In the genomic region with DNA sequence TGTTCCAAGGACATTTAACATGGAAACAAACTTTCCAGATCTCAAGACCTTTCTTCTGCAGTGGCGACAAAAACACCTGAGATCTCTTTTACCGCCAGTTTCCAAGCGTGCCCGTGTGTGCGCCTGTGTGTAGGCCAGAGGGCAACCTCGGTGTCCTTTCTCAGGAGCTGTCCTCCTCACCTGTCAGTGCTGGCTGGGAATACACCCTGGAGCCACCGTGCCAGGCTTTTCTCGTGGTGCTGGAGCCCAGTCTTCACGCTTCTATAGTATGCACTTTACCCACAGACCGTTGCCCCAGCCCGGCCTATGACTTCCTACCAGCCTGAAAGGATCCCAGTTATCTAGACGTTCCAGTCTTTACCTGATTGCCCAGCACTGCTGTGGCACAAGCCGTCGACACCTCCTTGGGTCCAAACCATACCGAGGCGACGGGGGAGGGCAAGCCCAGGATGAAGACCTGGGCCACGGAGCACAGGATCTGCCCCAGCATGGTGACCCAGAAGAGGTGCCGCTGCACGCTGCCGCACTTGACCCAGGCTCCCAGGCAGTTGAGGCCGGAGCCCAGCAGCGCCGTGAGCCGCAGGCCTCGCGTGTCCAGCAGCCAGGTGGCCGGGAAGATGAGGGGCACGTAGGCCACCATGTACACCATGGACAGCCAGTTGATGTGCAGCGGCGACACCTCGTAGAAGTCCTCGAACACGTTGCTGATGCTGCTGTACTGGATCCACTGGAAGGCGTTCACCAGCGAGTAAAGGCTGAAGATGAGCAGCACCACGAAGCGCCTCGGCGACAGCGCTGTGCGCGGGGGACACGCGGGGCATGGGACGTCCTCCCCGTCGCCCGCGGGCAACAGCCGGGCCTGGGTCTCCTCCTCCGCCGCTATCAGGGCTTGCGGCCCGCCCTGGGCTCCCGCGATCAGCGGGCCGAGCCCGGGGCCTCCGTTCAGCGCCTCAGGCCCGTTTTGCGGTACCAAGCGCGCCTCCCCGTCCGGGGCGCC, we compare ENCODE assay signal across 9 mouse cellular contexts. TPM values are rescaled to one million over a fixed set of nuclear protein-coding genes. Genes with fewer than 3 reads are reported as not detected.
DNase-seq lines count a peak whose midpoint lies in the region; ATAC-seq and TF ChIP-seq lines count a peak whose summit lies in the region.
"Had no signal": no experiment of that assay in that cellular context is flagged by ENCODE, and none has a peak within 500 bp of the region (broad histone marks: within the 10 kb centered on the region; RNA-seq: fewer than 3 reads in every experiment).

No protein-coding gene starts in this region.

- peak overlapping the region; percentile 94 for H3K4me2 ChIP-seq in hindbrain, embryonic 11.5 days (replicated peaks; ENCODE audit: low read depth, low read length)

- no peaks in the 10 kb centered on the region for H3K9me3 ChIP-seq in forebrain, embryonic 10.5 days
- H3K9me3 ChIP-seq in hindbrain, embryonic 11.5 days (ENCODE audit: control insufficient read depth, low read length), result no peaks in the 10 kb centered on the region

- ATAC-seq in hindbrain, embryonic 11.5 days (ENCODE audit: low FRiP score), result peak; percentile 72; the same call in 1 of the 2 replicates
- peak; percentile 11 for ATAC-seq in megakaryocyte, adult 5-6 weeks (ENCODE audit: poor library complexity, severe bottlenecking)

- TF ChIP-seq POLR2A in testis, adult 2 months (IDR thresholded peaks at IDR 0.05; ENCODE audit: control insufficient read depth, low read depth, low read length), result no peak

- peak overlapping the region; percentile 70 for H3K9ac ChIP-seq in hindbrain, embryonic 11.5 days (ENCODE audit: low read depth, low read length)

- H3K36me3 ChIP-seq in forebrain, embryonic 10.5 days (replicated peaks), result peaks cover 19% of the 10 kb centered on the region
- no peaks in the 10 kb centered on the region for H3K36me3 ChIP-seq in hindbrain, embryonic 11.5 days (ENCODE audit: control insufficient read depth, insufficient read depth, low read length)
- no peaks in the 10 kb centered on the region for H3K36me3 ChIP-seq in testis, adult 2 months (ENCODE audit: control insufficient read depth, insufficient read depth, low read length)

- peak overlapping the region; percentile 93 for H3K27ac ChIP-seq in layer of hippocampus, adult 2 months
- peak overlapping the region; percentile 94 for H3K27ac ChIP-seq in forebrain, embryonic 10.5 days
- peak overlapping the region; percentile 84 for H3K27ac ChIP-seq in hindbrain, embryonic 11.5 days (ENCODE audit: low read depth, low read length)
- H3K27ac ChIP-seq in testis, adult 2 months (ENCODE audit: control insufficient read depth, insufficient read depth, low read depth, low read length), result no peak overlapping the region

- H3K27me3 ChIP-seq in forebrain, embryonic 10.5 days (ENCODE audit: poor library complexity, severe bottlenecking), result no peaks in the 10 kb centered on the region
- H3K27me3 ChIP-seq in hindbrain, embryonic 11.5 days (ENCODE audit: control insufficient read depth, insufficient read depth, low read length), result no peaks in the 10 kb centered on the region
- no peaks in the 10 kb centered on the region for H3K27me3 ChIP-seq in testis, adult 2 months (ENCODE audit: control insufficient read depth, insufficient read depth, low read length)

- DNase-seq in layer of hippocampus, adult 2 months (ENCODE audit: low spot score in 2 of 2), result no peak
- no peak for DNase-seq in layer of hippocampus, postnatal 10 days (ENCODE audit: low spot score in 2 of 2)
- peak; percentile 35 to 50 for DNase-seq in adrenal gland, postnatal 36 days
- no peak for DNase-seq in forebrain, embryonic 10.5 days (ENCODE audit: extremely low spot score, low spot score)
- peak; percentile 66 for DNase-seq in hindbrain, embryonic 11.5 days (ENCODE audit: low spot score)
- DNase-seq in left cerebral cortex, adult 8-10 months (ENCODE audit: low spot score in 2 of 2), result peak; percentile 16 to 38

- 2% methylated on average over 67 of the region's 69 CpGs for WGBS in forebrain, embryonic 10.5 days
- WGBS in hindbrain, embryonic 11.5 days, result 2% methylated on average over 69 of the region's 69 CpGs

- peak overlapping the region; percentile 87 for H3K4me3 ChIP-seq in layer of hippocampus, adult 2 months
- peak overlapping the region; percentile 89 for H3K4me3 ChIP-seq in forebrain, embryonic 10.5 days
- H3K4me3 ChIP-seq in hindbrain, embryonic 11.5 days (ENCODE audit: low read depth, low read length), result peak overlapping the region; percentile 71
- H3K4me3 ChIP-seq in testis, adult 2 months (ENCODE audit: control insufficient read depth, low read depth, low read length), result peak overlapping the region; percentile 76

- no peak for TF ChIP-seq CTCF in layer of hippocampus, adult 2 months (conservative IDR thresholded peaks at IDR 0.05)
- TF ChIP-seq CTCF in testis, adult 2 months (IDR thresholded peaks at IDR 0.05; ENCODE audit: control insufficient read depth, insufficient read depth, insufficient replicate concordance, low read depth, low read length), result 0 out of 2 replicates have a peak, but pooled peaks have one; percentile 4

- peaks cover 30% of the 10 kb centered on the region for H3K4me1 ChIP-seq in forebrain, embryonic 10.5 days
- H3K4me1 ChIP-seq in hindbrain, embryonic 11.5 days (replicated peaks; ENCODE audit: control insufficient read depth, insufficient read depth, low read length), result no peaks in the 10 kb centered on the region
- H3K4me1 ChIP-seq in testis, adult 2 months (ENCODE audit: control insufficient read depth, insufficient read depth, low read length), result peaks cover 11% of the 10 kb centered on the region

RNA-seq across cellular contexts. Expression of gene Flvcr1, which starts 0.6 kb away (rescaled TPM):
- total RNA-seq in layer of hippocampus, adult 2 months (2021), result 10 to 100 TPM; 16.9 to 18.9 TPM
- total RNA-seq in layer of hippocampus, postnatal 10 days (2021), result 10 to 100 TPM; 20.1 to 26.2 TPM
- total RNA-seq in adrenal gland, postnatal 36 days (2021), result 10 to 100 TPM; 15.5 to 16.7 TPM
- polyA plus RNA-seq in forebrain, embryonic 10.5 days (2016; fragmentation: Nextera tagmentation; extraction: Ambion mirVana), result 8.2 and 8.5 TPM in 2 replicates
- polyA plus RNA-seq in hindbrain, embryonic 11.5 days (2014; fragmentation: Nextera tagmentation; extraction: Ambion mirVana), result 9.5 and 9.6 TPM in 2 replicates
- 10 to 100 TPM; 12.5 to 15.3 (median 14.3) TPM for total RNA-seq in left cerebral cortex, adult 8-10 months (2022)
- total RNA-seq in megakaryocyte, adult 5-6 weeks (2015), result 52.7 and 55.5 TPM in 2 replicates
- total RNA-seq in megakaryocyte, adult 5-6 weeks (2017), result 45.4 and 57.0 TPM in 2 replicates
- polyA plus RNA-seq in testis, adult 2 months (2012; rRNA removed), result 4.1 and 4.2 TPM in 2 replicates

RNA-seq across cellular contexts. Expression of gene Spata45, which starts 11.1 kb away (rescaled TPM):
- not detected for total RNA-seq in layer of hippocampus, adult 2 months (2021)
- total RNA-seq in layer of hippocampus, postnatal 10 days (2021), result not detected
- total RNA-seq in adrenal gland, postnatal 36 days (2021), result not detected
- polyA plus RNA-seq in forebrain, embryonic 10.5 days (2016; fragmentation: Nextera tagmentation; extraction: Ambion mirVana), result not detected in 2 replicates
- not detected in 2 replicates for polyA plus RNA-seq in hindbrain, embryonic 11.5 days (2014; fragmentation: Nextera tagmentation; extraction: Ambion mirVana)
- total RNA-seq in left cerebral cortex, adult 8-10 months (2022), result not detected
- not detected in 2 replicates for total RNA-seq in megakaryocyte, adult 5-6 weeks (2015)
- total RNA-seq in megakaryocyte, adult 5-6 weeks (2017), result not detected in 2 replicates
- 136 and 182 TPM in 2 replicates for polyA plus RNA-seq in testis, adult 2 months (2012; rRNA removed)
- total RNA-seq: left cerebral cortex, postnatal 10 days had no signal

RNA-seq across cellular contexts. Expression of gene Tatdn3, which starts 37.4 kb away (rescaled TPM):
- total RNA-seq in layer of hippocampus, adult 2 months (2021), result 10 to 100 TPM; 38.4 to 48.7 TPM
- total RNA-seq in layer of hippocampus, postnatal 10 days (2021), result 10 to 100 TPM; 27.5 to 35.0 TPM
- total RNA-seq in adrenal gland, postnatal 36 days (2021), result 10 to 100 TPM; 13.0 to 20.0 TPM
- 11.6 and 11.9 TPM in 2 replicates for polyA plus RNA-seq in forebrain, embryonic 10.5 days (2016; fragmentation: Nextera tagmentation; extraction: Ambion mirVana)
- polyA plus RNA-seq in hindbrain, embryonic 11.5 days (2014; fragmentation: Nextera tagmentation; extraction: Ambion mirVana), result 10.4 and 12.7 TPM in 2 replicates
- total RNA-seq in left cerebral cortex, adult 8-10 months (2022), result 10 to 100 TPM; 28.7 to 35.8 (median 31.9) TPM
- total RNA-seq in megakaryocyte, adult 5-6 weeks (2015), result 20.0 and 24.7 TPM in 2 replicates
- 9.9 and 11.8 TPM in 2 replicates for total RNA-seq in megakaryocyte, adult 5-6 weeks (2017)
- 14.3 and 14.7 TPM in 2 replicates for polyA plus RNA-seq in testis, adult 2 months (2012; rRNA removed)

RNA-seq across cellular contexts. Expression of gene Nsl1, which starts 37.5 kb away (rescaled TPM):
- total RNA-seq in layer of hippocampus, adult 2 months (2021), result 1 to 10 TPM in 1 of 2 experiments, under 1 TPM in 1; 0.87 to 1.3 TPM
- 1 to 10 TPM; 1.6 to 2.2 TPM for total RNA-seq in layer of hippocampus, postnatal 10 days (2021)
- 1 to 10 TPM in 1 of 2 experiments, under 1 TPM in 1; 0.95 to 1.6 TPM for total RNA-seq in adrenal gland, postnatal 36 days (2021)
- polyA plus RNA-seq in forebrain, embryonic 10.5 days (2016; fragmentation: Nextera tagmentation; extraction: Ambion mirVana), result 38.2 and 39.0 TPM in 2 replicates
- polyA plus RNA-seq in hindbrain, embryonic 11.5 days (2014; fragmentation: Nextera tagmentation; extraction: Ambion mirVana), result 17.9 and 20.4 TPM in 2 replicates
- 1 to 10 TPM in 1 of 4 experiments, under 1 TPM in 3; 0.37 to 1.3 (median 0.55) TPM for total RNA-seq in left cerebral cortex, adult 8-10 months (2022)
- total RNA-seq in megakaryocyte, adult 5-6 weeks (2015), result 7.3 and 8.1 TPM in 2 replicates
- 19.7 and 22.0 TPM in 2 replicates for total RNA-seq in megakaryocyte, adult 5-6 weeks (2017)
- 2.6 TPM in 2 replicates for polyA plus RNA-seq in testis, adult 2 months (2012; rRNA removed)

RNA-seq across cellular contexts. Expression of gene Vash2, which starts 46.2 kb away (rescaled TPM):
- total RNA-seq in layer of hippocampus, adult 2 months (2021), result 1 to 10 TPM; 1.6 to 1.7 TPM
- 10 to 100 TPM; 14.9 to 15.2 TPM for total RNA-seq in layer of hippocampus, postnatal 10 days (2021)
- total RNA-seq in adrenal gland, postnatal 36 days (2021), result under 1 TPM; 0.10 to 0.20 TPM
- polyA plus RNA-seq in forebrain, embryonic 10.5 days (2016; fragmentation: Nextera tagmentation; extraction: Ambion mirVana), result 39.0 and 39.7 TPM in 2 replicates
- 61.0 and 69.7 TPM in 2 replicates for polyA plus RNA-seq in hindbrain, embryonic 11.5 days (2014; fragmentation: Nextera tagmentation; extraction: Ambion mirVana)
- 1 to 10 TPM; 2.0 to 3.0 (median 2.6) TPM for total RNA-seq in left cerebral cortex, adult 8-10 months (2022)
- total RNA-seq in megakaryocyte, adult 5-6 weeks (2015), result not detected in 2 replicates
- total RNA-seq in megakaryocyte, adult 5-6 weeks (2017), result 0.07 TPM in 1 of 2 replicates, not detected in the other
- polyA plus RNA-seq in testis, adult 2 months (2012; rRNA removed), result 53.8 and 65.7 TPM in 2 replicates

Comparison
In these comparisons a context has a peak if more than half of its experiments do, and no peak if none do; other contexts are left out.
1. DNase-seq: peak in adrenal gland, postnatal 36 days (2 of 2), hindbrain, embryonic 11.5 days (single experiment) and left cerebral cortex, adult 8-10 months (2 of 2); none in layer of hippocampus, adult 2 months (0 of 2), layer of hippocampus, postnatal 10 days (0 of 2) and forebrain, embryonic 10.5 days (single experiment).
2. Peak in every context shown above with its lines, with median percentiles within 50 percentile points of each other: H3K4me3 ChIP-seq.